Mouse (Mus musculus) mouse trophoblast stem cell (cell line): Measurements from ENCODE around the gene Eif2d.
"Not testable (repeated sequence)": the region's sequence is repeated elsewhere in the genome, so short reads cannot be mapped to it uniquely, and the experiment has no call there.

ENCODE experiments used
- in situ Hi-C, 2 experiments: fragments of 300-500 bp; cut with MseI, MboI; formaldehyde crosslinking; loops; 2 replicates in 1 of 2; 3 replicates in 1 of 2; pipeline ENCODE4 v1.15.1; 2025

The Eif2d gene

GRCm38 (mm10) chr1:131139102-131140095 is 13.6 kb upstream of the Eif2d start:
- in situ Hi-C loops: no loop called here

- in situ Hi-C loops: no loop called here
Observed at GRCm38 (mm10) chr1:131141449-131141848, 11.5 kb upstream of the Eif2d start.

- in situ Hi-C loops: no loop called here
Observed at GRCm38 (mm10) chr1:131142472-131142871, 10.5 kb upstream of the Eif2d start.

DNA sequence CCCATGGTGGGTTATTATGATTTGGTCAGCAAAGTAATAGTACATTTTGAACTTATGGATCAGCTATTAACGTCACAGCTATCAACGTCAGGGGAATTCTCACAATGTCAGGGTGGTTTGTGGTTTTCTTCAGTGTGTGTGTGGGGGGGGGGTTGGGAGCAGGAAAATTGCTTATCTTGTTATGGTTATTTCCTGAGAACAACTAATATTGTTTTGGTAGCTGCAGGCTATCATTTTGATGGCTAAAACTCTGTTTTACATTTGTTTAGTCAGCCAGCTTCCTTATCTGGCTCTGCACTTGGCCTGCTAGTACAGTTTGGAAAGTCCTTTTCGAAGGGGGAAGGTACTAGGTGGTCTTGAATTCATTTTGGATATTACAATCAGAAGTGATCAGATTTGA is 7.8 kb upstream of the Eif2d start:
- in situ Hi-C loops: not testable (repeated sequence)

DNA sequence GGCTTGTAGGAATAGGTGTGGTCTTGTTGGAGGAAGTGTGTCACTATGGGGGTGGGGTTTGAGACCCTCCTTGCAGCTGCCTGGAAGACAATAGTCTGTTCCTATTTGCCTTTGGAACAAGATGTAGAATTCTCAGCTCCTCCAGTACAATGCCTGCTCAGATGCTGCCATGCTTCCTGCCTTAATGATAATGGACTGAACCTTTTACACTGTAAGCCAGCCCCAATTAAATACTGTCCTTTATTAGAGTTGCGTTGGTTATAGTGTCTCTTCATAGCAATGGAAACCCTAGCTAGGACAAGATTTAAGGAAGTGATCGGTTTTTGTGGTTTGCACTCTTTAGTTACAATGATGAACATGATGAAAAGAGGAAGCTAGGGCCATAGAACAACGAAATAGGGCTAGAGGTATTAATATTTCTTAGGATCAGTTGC is 6.8 kb upstream of the Eif2d start:
- in situ Hi-C loops: no loop called here

GRCm38 (mm10) chr1:131149496-131149895 is 3.5 kb upstream of the Eif2d start:
- in situ Hi-C loops: no loop called here

- in situ Hi-C loops: no loop called here
Observed at GRCm38 (mm10) chr1:131155456-131155855, 2.5 kb downstream of the Eif2d start.

GRCm38 (mm10) chr1:131159573-131160327 is 6.8 kb downstream of the Eif2d start:
- in situ Hi-C loops: loop anchor here in 1 of 2 experiments (5.0 kb wide), 1 partner anchor 42 kb away; no protein-coding TSS in a partner anchor

DNA sequence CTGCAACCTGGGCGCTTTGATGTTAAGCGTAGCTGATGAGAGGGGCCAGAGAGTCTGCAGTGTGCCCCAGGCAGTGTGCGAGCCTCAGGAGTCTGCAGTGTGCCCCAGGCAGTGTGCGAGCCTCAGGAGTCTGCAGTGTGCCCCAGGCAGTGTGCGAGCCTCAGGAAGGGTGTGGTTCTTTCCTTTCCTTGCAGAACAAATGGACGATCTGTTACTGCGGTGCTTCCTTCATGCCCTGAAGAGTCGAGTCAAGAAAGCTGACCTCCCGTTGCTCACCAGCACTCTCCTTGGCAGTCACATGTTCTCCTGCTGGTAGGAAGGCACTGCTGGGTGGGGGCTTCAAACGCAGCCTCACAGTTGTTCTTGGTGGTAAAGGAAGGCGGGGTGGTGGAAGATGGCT is 8.1 kb downstream of the Eif2d start:
- in situ Hi-C loops: loop anchor here in 1 of 2 experiments (5.0 kb wide), 1 partner anchor 44 kb away; no protein-coding TSS in a partner anchor

- in situ Hi-C loops: loop anchor here in 1 of 2 experiments (5.0 kb wide), 1 partner anchor 47 kb away; no protein-coding TSS in a partner anchor
Observed at GRCm38 (mm10) chr1:131164427-131164826, 11.4 kb downstream of the Eif2d start.

DNA sequence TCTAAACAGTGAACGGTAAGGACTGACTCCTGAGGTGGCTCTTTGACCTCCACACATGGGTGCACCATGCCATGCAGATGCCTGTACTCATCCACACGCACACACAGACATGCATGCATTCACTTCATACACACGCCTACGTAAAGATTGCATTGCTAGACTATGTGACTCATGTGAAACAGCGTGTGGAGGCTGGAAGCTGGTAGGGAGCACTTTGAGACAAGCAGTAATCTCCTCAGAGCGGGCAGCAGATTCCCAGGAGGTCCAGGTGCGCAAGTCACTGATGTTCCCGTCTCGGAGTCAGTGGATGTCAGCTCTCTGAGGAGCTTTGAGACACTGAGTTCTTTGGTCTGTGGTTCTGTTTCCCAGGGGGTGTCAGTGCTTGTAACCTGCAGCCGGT is 14.6 kb downstream of the Eif2d start:
- in situ Hi-C loops: no loop called here

DNA sequence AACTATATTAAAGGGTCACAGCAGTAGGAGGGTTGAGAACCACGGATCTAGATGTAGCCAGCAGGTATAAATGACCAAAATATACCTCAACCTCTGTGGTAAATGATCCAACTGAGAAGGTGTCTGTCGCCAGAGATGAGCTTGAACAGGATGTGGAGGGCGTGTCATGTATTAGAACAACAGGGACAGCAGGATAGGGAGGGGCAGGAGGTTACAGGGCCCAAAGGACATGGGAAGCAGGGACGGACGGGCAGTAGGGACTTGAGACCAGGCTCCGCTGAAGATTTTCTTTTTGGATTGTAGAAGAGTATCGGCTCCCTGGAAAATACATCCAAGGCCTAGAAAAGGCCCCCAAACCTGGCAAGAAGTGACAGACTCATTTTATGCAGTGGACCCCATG is 20.0 kb downstream of the Eif2d start:
- in situ Hi-C loops: no loop called here

GRCm38 (mm10) chr1:131173809-131174208 is 20.8 kb downstream of the Eif2d start:
- in situ Hi-C loops: no loop called here

DNA sequence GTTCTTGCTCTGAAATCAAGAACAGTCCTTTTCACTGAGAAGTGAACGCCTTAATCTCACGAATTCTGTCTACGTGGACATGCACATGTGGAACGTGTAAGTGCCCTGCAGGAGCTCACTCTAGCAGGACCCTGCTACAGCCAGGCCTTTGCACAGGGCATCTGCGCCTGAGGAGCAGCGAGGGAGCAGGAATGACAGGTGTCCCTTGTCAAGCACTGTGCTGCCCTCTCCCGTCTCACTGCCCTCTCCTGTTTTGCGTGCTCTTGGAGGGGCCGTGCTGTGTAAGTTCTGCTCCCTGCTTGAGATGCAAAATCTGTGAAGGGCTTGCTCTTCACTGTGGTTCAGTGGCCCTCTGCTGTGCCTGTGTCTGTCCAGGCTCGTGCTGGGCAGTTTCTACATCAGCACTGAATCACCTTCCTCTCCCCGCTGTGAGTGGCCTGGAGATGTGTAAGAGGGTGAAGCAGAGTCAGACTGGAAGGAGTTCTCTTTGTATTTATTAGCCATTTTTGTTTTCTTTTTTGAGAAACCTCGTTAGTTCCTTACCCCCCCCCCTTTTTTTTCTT is 21.4 kb downstream of the Eif2d start:
- in situ Hi-C loops: no loop called here

DNA sequence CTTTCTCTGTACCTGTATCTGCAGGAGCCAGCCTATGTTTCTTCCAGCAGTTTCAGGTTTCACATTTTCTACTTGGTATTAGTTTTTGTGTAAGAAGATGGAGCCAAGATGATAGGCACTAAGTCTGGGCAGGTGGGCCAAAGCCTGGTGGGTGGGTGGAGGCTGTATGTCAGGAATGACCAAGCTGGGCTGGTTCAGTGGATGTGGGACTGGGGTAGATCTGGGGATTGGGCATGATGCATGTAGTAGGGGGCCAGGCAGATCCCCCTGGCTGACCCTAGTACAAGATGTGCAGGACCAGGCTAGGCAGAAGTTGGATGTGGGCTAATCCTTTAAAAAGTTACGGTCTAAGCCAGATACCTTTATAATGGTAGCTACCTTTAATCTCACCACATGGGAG is 22.2 kb downstream of the Eif2d start:
- in situ Hi-C loops: no loop called here

DNA sequence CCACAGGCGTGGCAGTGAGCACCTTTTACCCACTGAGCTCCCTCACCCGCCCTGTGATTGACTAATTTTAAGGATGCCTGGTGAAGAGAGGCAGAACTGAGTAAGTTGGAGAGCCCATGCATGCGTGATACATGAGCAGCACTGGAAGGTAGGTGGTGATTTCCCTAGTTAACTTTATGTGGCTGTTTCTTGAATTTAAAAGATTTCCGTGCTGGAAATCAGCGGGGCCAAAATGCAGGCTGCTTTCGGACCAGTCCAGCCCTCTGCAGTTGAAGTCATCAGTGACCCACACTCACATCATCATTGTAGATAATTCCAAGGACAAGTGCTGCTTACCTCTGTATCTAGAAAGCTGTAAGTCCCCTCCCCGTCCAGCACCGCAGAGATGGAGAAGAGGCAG is 22.8 kb downstream of the Eif2d start:
- in situ Hi-C loops: no loop called here

DNA sequence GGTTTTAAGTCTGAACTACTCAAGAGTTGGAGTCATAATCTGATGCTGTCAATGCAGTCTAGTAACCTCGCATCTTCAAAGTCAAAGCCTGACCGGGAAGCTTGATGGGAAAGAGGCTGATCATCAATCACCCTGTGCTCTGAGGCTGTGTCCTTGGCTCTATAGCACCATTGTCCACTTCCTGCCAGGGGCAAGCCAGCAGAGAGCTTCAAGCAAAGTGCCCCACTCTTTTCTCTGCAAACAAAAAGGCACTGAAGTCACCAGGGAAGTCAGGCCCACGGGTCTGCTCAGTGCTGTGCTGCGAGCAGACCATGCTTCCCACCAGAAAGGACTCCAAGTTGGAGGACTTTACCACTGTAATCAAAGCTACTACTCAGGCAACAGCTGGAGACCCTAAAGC is 24.3 kb downstream of the Eif2d start:
- in situ Hi-C loops: no loop called here

GRCm38 (mm10) chr1:131178083-131178482 is 25.1 kb downstream of the Eif2d start:
- in situ Hi-C loops: no loop called here

DNA sequence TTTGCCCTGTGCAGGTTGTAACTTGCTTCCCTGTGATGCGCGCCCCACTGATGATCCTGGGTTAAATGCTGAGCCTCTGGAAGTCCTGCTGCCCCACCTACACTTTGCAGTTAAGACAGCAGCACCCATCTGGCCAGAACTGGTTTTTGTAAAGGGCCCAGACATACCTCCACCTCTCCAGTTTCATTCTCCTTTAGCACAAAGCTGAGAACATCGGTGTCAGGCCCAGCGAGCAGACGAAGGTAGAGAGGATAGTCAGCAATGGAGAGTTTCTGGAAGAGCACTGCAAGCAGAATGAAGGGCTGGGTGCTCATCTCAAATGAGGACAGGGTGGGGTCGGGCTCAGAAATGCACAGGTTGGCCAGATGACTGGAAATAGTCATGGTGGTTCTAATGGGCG is 27.4 kb downstream of the Eif2d start:
- in situ Hi-C loops: loop anchor here in 1 of 2 experiments (10.0 kb wide), 1 partner anchor 64 kb away; the partner anchor contains the start of gene Rassf5

GRCm38 (mm10) chr1:131181642-131182527 is 28.9 kb downstream of the Eif2d start:
- in situ Hi-C loops: loop anchor here in 1 of 2 experiments (10.0 kb wide), 1 partner anchor 63 kb away; the partner anchor contains the start of gene Rassf5

DNA sequence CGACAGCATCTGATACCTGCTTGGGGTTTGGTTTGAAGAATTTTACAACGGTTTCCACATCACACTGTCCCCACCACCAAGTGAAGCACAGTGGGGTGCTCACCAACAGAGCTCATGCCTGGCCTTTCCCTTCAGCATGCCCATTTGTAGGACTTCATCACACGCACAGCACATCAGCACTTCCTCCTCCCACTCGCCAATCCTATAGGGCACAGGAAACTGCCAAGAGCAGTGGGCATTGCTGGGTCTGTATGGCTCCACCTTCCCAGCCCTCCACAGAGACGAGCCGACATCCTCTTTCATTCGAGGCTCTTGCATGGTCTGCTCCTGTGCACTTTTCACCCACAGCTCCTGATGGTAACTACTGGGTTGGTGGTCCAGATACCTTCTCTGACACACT is 30.2 kb downstream of the Eif2d start:
- in situ Hi-C loops: loop anchor here in 1 of 2 experiments (10.0 kb wide), 1 partner anchor 62 kb away; the partner anchor contains the start of gene Rassf5
